Mouse (Mus musculus): ENCODE measurements around the gene Zfp281. TPM values are rescaled to one million over a fixed set of nuclear protein-coding genes. Genes with fewer than 3 reads are reported as not detected.

Gene Zfp281
- total RNA-seq, 2 experiments from 2014 or later, result 1.2 to 5.8 TPM

- ATAC-seq (replicated peaks; ENCODE audit: low FRiP score, poor library complexity, severe bottlenecking), result no peak
Observed at GRCm38 (mm10) chr1:136645849-136646625, 21.3 kb downstream of the Zfp281 start.

GRCm38 (mm10) chr1:136652066-136652465 lies 27.4 kb downstream of the Zfp281 start:
- ATAC-seq (replicated peaks; ENCODE audit: low FRiP score, poor library complexity, severe bottlenecking), result no peak

GRCm38 (mm10) chr1:136653526-136653925 lies 28.8 kb downstream of the Zfp281 start:
- no peak for ATAC-seq (replicated peaks; ENCODE audit: low FRiP score, poor library complexity, severe bottlenecking)

GRCm38 (mm10) chr1:136654385-136654784 lies 29.7 kb downstream of the Zfp281 start:
- ATAC-seq (replicated peaks; ENCODE audit: low FRiP score, poor library complexity, severe bottlenecking), result no peak

GRCm38 (mm10) chr1:136656619-136657018 lies 31.9 kb downstream of the Zfp281 start:
- no peak for ATAC-seq (replicated peaks; ENCODE audit: low FRiP score, poor library complexity, severe bottlenecking)

- no peak for ATAC-seq (replicated peaks; ENCODE audit: low FRiP score, poor library complexity, severe bottlenecking)
Observed at GRCm38 (mm10) chr1:136658456-136659227, 33.9 kb downstream of the Zfp281 start.

- no peak for ATAC-seq (replicated peaks; ENCODE audit: low FRiP score, poor library complexity, severe bottlenecking)
Observed at GRCm38 (mm10) chr1:136659337-136659736, 34.6 kb downstream of the Zfp281 start.

- no peak for ATAC-seq (replicated peaks; ENCODE audit: low FRiP score, poor library complexity, severe bottlenecking)
Observed at GRCm38 (mm10) chr1:136659917-136660316, 35.2 kb downstream of the Zfp281 start.

GRCm38 (mm10) chr1:136661511-136661910 lies 36.8 kb downstream of the Zfp281 start:
- ATAC-seq (replicated peaks; ENCODE audit: low FRiP score, poor library complexity, severe bottlenecking), result no peak

- ATAC-seq (replicated peaks; ENCODE audit: low FRiP score, poor library complexity, severe bottlenecking), result no peak
Observed at GRCm38 (mm10) chr1:136661939-136662563, 37.4 kb downstream of the Zfp281 start.

- ATAC-seq (replicated peaks; ENCODE audit: low FRiP score, poor library complexity, severe bottlenecking), result no peak
Observed at GRCm38 (mm10) chr1:136664921-136665582, 40.4 kb downstream of the Zfp281 start.

GRCm38 (mm10) chr1:136666513-136666912 lies 41.8 kb downstream of the Zfp281 start:
- no peak for ATAC-seq (replicated peaks; ENCODE audit: low FRiP score, poor library complexity, severe bottlenecking)

GRCm38 (mm10) chr1:136669926-136670325 lies 45.2 kb downstream of the Zfp281 start:
- ATAC-seq (replicated peaks; ENCODE audit: low FRiP score, poor library complexity, severe bottlenecking), result no peak

- ATAC-seq (replicated peaks; ENCODE audit: low FRiP score, poor library complexity, severe bottlenecking), result no peak
Observed at GRCm38 (mm10) chr1:136670421-136670820, 45.7 kb downstream of the Zfp281 start.

- no peak for ATAC-seq (replicated peaks; ENCODE audit: low FRiP score, poor library complexity, severe bottlenecking)
Observed at GRCm38 (mm10) chr1:136671767-136672434, 47.2 kb downstream of the Zfp281 start.

GRCm38 (mm10) chr1:136672564-136672963 lies 47.9 kb downstream of the Zfp281 start:
- ATAC-seq (replicated peaks; ENCODE audit: low FRiP score, poor library complexity, severe bottlenecking), result no peak

GRCm38 (mm10) chr1:136673293-136673692 lies 48.6 kb downstream of the Zfp281 start:
- ATAC-seq (replicated peaks; ENCODE audit: low FRiP score, poor library complexity, severe bottlenecking), result no peak

GRCm38 (mm10) chr1:136674548-136675455 lies 50.1 kb downstream of the Zfp281 start:
- no peak for ATAC-seq (replicated peaks; ENCODE audit: low FRiP score, poor library complexity, severe bottlenecking)
